Mouse (Mus musculus): ENCODE results near the gene Naa50.

- TF ChIP-seq E2F4 (IDR thresholded peaks at IDR 0.05; ENCODE audit: insufficient read depth), result no peak
- TF ChIP-seq USF1 (IDR thresholded peaks at IDR 0.05; ENCODE audit: low read depth), result no peak
- TF ChIP-seq MYOD1 (IDR thresholded peaks at IDR 0.05; ENCODE audit: control insufficient read depth in 1 of 3, insufficient read length in 2 of 3, low read depth in 2 of 3), result no peak
- TF ChIP-seq POLR2A (IDR thresholded peaks at IDR 0.05; ENCODE audit: insufficient read length, low read depth), result no peak
- no peak for TF ChIP-seq REST (IDR thresholded peaks at IDR 0.05; ENCODE audit: insufficient read depth, insufficient read length)
- no peak for TF ChIP-seq TCF3 (IDR thresholded peaks at IDR 0.05; ENCODE audit: insufficient read length, low read depth)
- no peak for TF ChIP-seq CEBPB (IDR thresholded peaks at IDR 0.05; ENCODE audit: insufficient read depth, poor library complexity, severe bottlenecking)
- TF ChIP-seq MYOG (IDR thresholded peaks at IDR 0.05; ENCODE audit: control insufficient read depth in 1 of 3, insufficient read depth in 1 of 3, insufficient read length in 2 of 3, low read depth in 2 of 3), result no peak
- no peak for TF ChIP-seq TCF12 (IDR thresholded peaks at IDR 0.05; ENCODE audit: insufficient read depth, poor library complexity, severe bottlenecking)
These were observed 17.1 kb upstream of the Naa50 start for GRCm38 (mm10) chr16:44122574-44122973.
